Mouse (Mus musculus): ENCODE measurements around the gene Parp16. TPM values are rescaled to one million over a fixed set of nuclear protein-coding genes. Genes with fewer than 3 reads are reported as not detected.

Parp16 gene
- polyA plus RNA-seq, 1 experiment from 2014 or later, result 5.4 TPM

Other genes with a start within 250 kb of the Parp16 start
- gene Slc24a1, start 243.7 kb upstream of the Parp16 start, polyA plus RNA-seq (2014; fragmentation: Nextera tagmentation; extraction: Ambion mirVana), result 0.05 and 0.07 TPM in 2 replicates
- gene Ints14, start 234.4 kb upstream of the Parp16 start, polyA plus RNA-seq (2014; fragmentation: Nextera tagmentation; extraction: Ambion mirVana), result 74.1 and 77.0 TPM in 2 replicates
- gene Hacd3, start 173.7 kb upstream of the Parp16 start, polyA plus RNA-seq (2014; fragmentation: Nextera tagmentation; extraction: Ambion mirVana), result 111 and 120 TPM in 2 replicates
- 43.9 and 44.8 TPM in 2 replicates for gene Dpp8, start 162.9 kb upstream of the Parp16 start, polyA plus RNA-seq (2014; fragmentation: Nextera tagmentation; extraction: Ambion mirVana)
- 14.9 and 15.8 TPM in 2 replicates for gene Igdcc4, start 93.9 kb upstream of the Parp16 start, polyA plus RNA-seq (2014; fragmentation: Nextera tagmentation; extraction: Ambion mirVana)
- gene Igdcc3, start 54.2 kb upstream of the Parp16 start, polyA plus RNA-seq (2014; fragmentation: Nextera tagmentation; extraction: Ambion mirVana), result 81.2 and 83.8 TPM in 2 replicates
- 0.52 and 0.92 TPM in 2 replicates for gene Cilp, start 69.8 kb downstream of the Parp16 start, polyA plus RNA-seq (2014; fragmentation: Nextera tagmentation; extraction: Ambion mirVana)
- gene Clpx, start 98.9 kb downstream of the Parp16 start, polyA plus RNA-seq (2014; fragmentation: Nextera tagmentation; extraction: Ambion mirVana), result 50.6 and 51.3 TPM in 2 replicates
- 13.1 and 15.6 TPM in 2 replicates for gene Pdcd7, start 150.8 kb downstream of the Parp16 start, polyA plus RNA-seq (2014; fragmentation: Nextera tagmentation; extraction: Ambion mirVana)
- 0.52 and 0.73 TPM in 2 replicates for gene Ubap1l, start 165.7 kb downstream of the Parp16 start, polyA plus RNA-seq (2014; fragmentation: Nextera tagmentation; extraction: Ambion mirVana)
- gene Kbtbd13, start 196.3 kb downstream of the Parp16 start, polyA plus RNA-seq (2014; fragmentation: Nextera tagmentation; extraction: Ambion mirVana), result 0.29 and 0.48 TPM in 2 replicates
- 6.7 and 7.2 TPM in 2 replicates for gene Rasl12, start 203.2 kb downstream of the Parp16 start, polyA plus RNA-seq (2014; fragmentation: Nextera tagmentation; extraction: Ambion mirVana)
- gene Slc51b, start 227.6 kb downstream of the Parp16 start, polyA plus RNA-seq (2014; fragmentation: Nextera tagmentation; extraction: Ambion mirVana), result not detected in 2 replicates
- gene Mtfmt, start 240.4 kb downstream of the Parp16 start, polyA plus RNA-seq (2014; fragmentation: Nextera tagmentation; extraction: Ambion mirVana), result 19.6 and 20.4 TPM in 2 replicates